Mouse (Mus musculus) forebrain, embryonic 16.5 days (tissue): ENCODE measurements around the gene Kank2. TPM values are rescaled to one million over a fixed set of nuclear protein-coding genes. Genes with fewer than 3 reads are reported as not detected.

Experiments used
- ATAC-seq: fragments of 200-750 bp; cut with Nextera tagmentation; 2 replicates; pipeline ENCODE4 v1.8.0; 2017; ENCODE audit warnings: mild to moderate bottlenecking, moderate library complexity
- H3K27ac ChIP-seq: fragments of 300-500 bp; sonication (generic); 2 replicates; pipeline ENCODE4 v1.5.1; 2014; ENCODE audit warnings: low read length, control low read depth
- H3K27me3 ChIP-seq: fragments of 300-500 bp; sonication (generic); replicated peaks from 2 replicates; pipeline ENCODE4 v1.6.1; 2014; ENCODE audit warnings: low read length; ENCODE audit not compliant: control insufficient read depth, insufficient read depth
- H3K36me3 ChIP-seq: fragments of 300-500 bp; sonication (generic); 2 replicates; pipeline ENCODE4 v1.6.1; 2014; ENCODE audit not compliant: control insufficient read depth, insufficient read depth
- H3K4me1 ChIP-seq: fragments of 300-500 bp; sonication (generic); replicated peaks from 2 replicates; pipeline ENCODE4 v1.6.1; 2014; ENCODE audit warnings: low read length; ENCODE audit not compliant: control insufficient read depth, insufficient read depth
- H3K4me2 ChIP-seq: fragments of 300-500 bp; sonication (generic); 2 replicates; pipeline ENCODE4 v1.6.1; 2014; ENCODE audit warnings: mild to moderate bottlenecking, low read length, control low read depth
- H3K4me3 ChIP-seq: fragments of 300-500 bp; sonication (generic); replicated peaks from 2 replicates; pipeline ENCODE4 v1.5.1; 2014; ENCODE audit warnings: mild to moderate bottlenecking, low read length, control low read depth
- H3K9ac ChIP-seq: fragments of 300-500 bp; sonication (generic); replicated peaks from 2 replicates; pipeline ENCODE4 v1.6.1; 2014; ENCODE audit warnings: low read depth, low read length, control low read depth
- H3K9me3 ChIP-seq: fragments of 300-500 bp; sonication (generic); 2 replicates; pipeline ENCODE4 v1.6.1; 2016; ENCODE audit warnings: low read length; ENCODE audit not compliant: control insufficient read depth
- WGBS: fragments of 180-500 bp; shearing (Covaris S2); extraction: QIAGEN DNeasy Blood & Tissue Kit; methylation state at CpG from one replicate; pipeline ENCODE4 v1.1.7; 2014; 5-methylcytosine and 5-hydroxymethylcytosine counted together
- polyA plus RNA-seq: library from polyadenylated mRNA; unstranded; fragments of >200 nt; fragmentation: Nextera tagmentation; extraction: Ambion mirVana; gene quantifications from 2 replicates; pipeline ENCODE4 v1.2.1, GENCODE M21; 2015

Kank2 gene
- 3.2 and 3.7 TPM in 2 replicates for polyA plus RNA-seq

- Histone ChIP-seq H3K27me3 (no peaks in the 10 kb centered on the region), H3K4me3 (peak within 1 kb of the TSS; percentile 60), H3K36me3 (no peaks in the 10 kb centered on the region), H3K9me3 (no peaks in the 10 kb centered on the region), H3K4me2 (peak within 1 kb of the TSS; percentile 90), H3K4me1 (peaks cover 15% of the 10 kb centered on the region), H3K9ac (peak within 1 kb of the TSS; percentile 64), H3K27ac (peak within 1 kb of the TSS; percentile 3; the same call in 1 of the 2 replicates)
- peak; percentile 79 for ATAC-seq
- WGBS, result under 1% methylated on average over 46 of the region's 52 CpGs
These were observed at the start of gene Kank2 for GRCm38 (mm10) chr9:21798345-21799009. Gene Kank2, minus strand, starts transcription at chr9:21798744.

GRCm38 (mm10) chr9:21847926-21848325 is 49.4 kb upstream of the Kank2 start:
- H3K27ac ChIP-seq, result no peak overlapping the region

GRCm38 (mm10) chr9:21847425-21847824 is 48.9 kb upstream of the Kank2 start:
- H3K4me2 ChIP-seq, result no peak overlapping the region
- 32% methylated on average over 3 of the region's 3 CpGs for WGBS

More at GRCm38 (mm10) chr9:21847926-21848325, 49.4 kb upstream of the Kank2 start:
- Histone ChIP-seq H3K36me3 (no peaks in the 10 kb centered on the region), H3K4me3 (no peak overlapping the region), H3K27me3 (no peaks in the 10 kb centered on the region), H3K4me2 (no peak overlapping the region), H3K9ac (no peak overlapping the region), H3K4me1 (peaks cover 5% of the 10 kb centered on the region), H3K9me3 (no peaks in the 10 kb centered on the region)
- no peak for ATAC-seq
- 21% methylated on average over 10 of the region's 10 CpGs for WGBS

GRCm38 (mm10) chr9:21846755-21847341 is 48.3 kb upstream of the Kank2 start:
- no peak for ATAC-seq
- H3K4me2 ChIP-seq, result no peak overlapping the region
- H3K9ac ChIP-seq, result no peak overlapping the region
- no peaks in the 10 kb centered on the region for H3K9me3 ChIP-seq
- H3K4me1 ChIP-seq, result no peaks in the 10 kb centered on the region
- no peak overlapping the region for H3K4me3 ChIP-seq
- H3K36me3 ChIP-seq, result no peaks in the 10 kb centered on the region
- WGBS, result 26% methylated on average over 11 of the region's 11 CpGs
- H3K27ac ChIP-seq, result no peak overlapping the region
- no peaks in the 10 kb centered on the region for H3K27me3 ChIP-seq

More at GRCm38 (mm10) chr9:21847425-21847824, 48.9 kb upstream of the Kank2 start:
- no peaks in the 10 kb centered on the region for H3K36me3 ChIP-seq
- no peaks in the 10 kb centered on the region for H3K27me3 ChIP-seq
- no peaks in the 10 kb centered on the region for H3K9me3 ChIP-seq
- no peak overlapping the region for H3K4me3 ChIP-seq
- H3K27ac ChIP-seq, result no peak overlapping the region
- no peak for ATAC-seq
- H3K9ac ChIP-seq, result no peak overlapping the region
- no peaks in the 10 kb centered on the region; the same call in 1 of the 2 replicates for H3K4me1 ChIP-seq

- no peaks in the 10 kb centered on the region for H3K4me1 ChIP-seq
- no peak overlapping the region for H3K4me2 ChIP-seq
- 67% methylated on average over 14 of the region's 14 CpGs for WGBS
- H3K27ac ChIP-seq, result no peak overlapping the region
- H3K36me3 ChIP-seq, result no peaks in the 10 kb centered on the region
- H3K9ac ChIP-seq, result no peak overlapping the region
- ATAC-seq, result no peak
- no peak overlapping the region for H3K4me3 ChIP-seq
- no peaks in the 10 kb centered on the region for H3K27me3 ChIP-seq
- no peaks in the 10 kb centered on the region for H3K9me3 ChIP-seq
These were observed 47.0 kb upstream of the Kank2 start for GRCm38 (mm10) chr9:21845381-21846080.

GRCm38 (mm10) chr9:21843086-21843485 is 44.5 kb upstream of the Kank2 start:
- no peak for ATAC-seq
- no peak overlapping the region for H3K4me2 ChIP-seq
- WGBS, result 67% methylated on average over 6 of the region's 6 CpGs
- no peaks in the 10 kb centered on the region for H3K36me3 ChIP-seq
- H3K4me1 ChIP-seq, result no peaks in the 10 kb centered on the region
- H3K27me3 ChIP-seq, result no peaks in the 10 kb centered on the region
- H3K9ac ChIP-seq, result no peak overlapping the region
- no peak overlapping the region for H3K4me3 ChIP-seq
- H3K9me3 ChIP-seq, result no peaks in the 10 kb centered on the region
- no peak overlapping the region for H3K27ac ChIP-seq

GRCm38 (mm10) chr9:21842391-21842790 is 43.8 kb upstream of the Kank2 start:
- Histone ChIP-seq H3K27ac (no peak overlapping the region), H3K27me3 (no peaks in the 10 kb centered on the region), H3K4me3 (no peak overlapping the region), H3K9me3 (no peaks in the 10 kb centered on the region), H3K9ac (no peak overlapping the region), H3K4me1 (no peaks in the 10 kb centered on the region), H3K4me2 (no peak overlapping the region), H3K36me3 (no peaks in the 10 kb centered on the region)
- 63% methylated on average over 5 of the region's 5 CpGs for WGBS
- no peak for ATAC-seq

GRCm38 (mm10) chr9:21841340-21841739 is 42.8 kb upstream of the Kank2 start:
- no peak overlapping the region for H3K27ac ChIP-seq
- H3K4me3 ChIP-seq, result no peak overlapping the region
- H3K9ac ChIP-seq, result no peak overlapping the region
- no peaks in the 10 kb centered on the region for H3K27me3 ChIP-seq
- ATAC-seq, result no peak
- H3K4me2 ChIP-seq, result no peak overlapping the region
- H3K36me3 ChIP-seq, result no peaks in the 10 kb centered on the region
- 98% methylated on average over 6 of the region's 6 CpGs for WGBS
- no peaks in the 10 kb centered on the region for H3K9me3 ChIP-seq
- no peaks in the 10 kb centered on the region for H3K4me1 ChIP-seq

GRCm38 (mm10) chr9:21840115-21840787 is 41.7 kb upstream of the Kank2 start:
- H3K36me3 ChIP-seq, result no peaks in the 10 kb centered on the region
- no peaks in the 10 kb centered on the region for H3K4me1 ChIP-seq
- peak; percentile 71 for ATAC-seq
- 53% methylated on average over 8 of the region's 8 CpGs for WGBS
- H3K9ac ChIP-seq, result no peak overlapping the region
- H3K27me3 ChIP-seq, result no peaks in the 10 kb centered on the region
- no peak overlapping the region for H3K4me3 ChIP-seq
- H3K27ac ChIP-seq, result no peak overlapping the region
- no peaks in the 10 kb centered on the region for H3K9me3 ChIP-seq
- no peak overlapping the region for H3K4me2 ChIP-seq
